Mouse (Mus musculus) spleen, adult 18-20 months (tissue): ENCODE measurements at regions not wholly inside any gene's neighbourhood (a gene's known extent, or its start where the extent isn't known, plus 50 kb on each side); places are given as distances from the start of the nearest gene placed in this dataset.
"Not testable (repeated sequence)": the region's sequence is repeated elsewhere in the genome, so short reads cannot be mapped to it uniquely, and the experiment has no call there.

Source experiments
- DNase-seq, 2 experiments: peaks; one replicate each; pipeline ENCODE4 v3.0.0; 2022; ENCODE audit warnings: mixed read lengths in 2 of 2

GRCm38 (mm10) chr12:20802027-20802426 lies 188.2 kb upstream of the Asap2 start:
- DNase-seq: not testable (repeated sequence)

- not testable (repeated sequence) for DNase-seq
Observed at GRCm38 (mm10) chr12:20805466-20805865, 184.8 kb upstream of the Asap2 start.

GRCm38 (mm10) chr12:20806681-20807080 lies 183.6 kb upstream of the Asap2 start:
- no peak for DNase-seq

DNA sequence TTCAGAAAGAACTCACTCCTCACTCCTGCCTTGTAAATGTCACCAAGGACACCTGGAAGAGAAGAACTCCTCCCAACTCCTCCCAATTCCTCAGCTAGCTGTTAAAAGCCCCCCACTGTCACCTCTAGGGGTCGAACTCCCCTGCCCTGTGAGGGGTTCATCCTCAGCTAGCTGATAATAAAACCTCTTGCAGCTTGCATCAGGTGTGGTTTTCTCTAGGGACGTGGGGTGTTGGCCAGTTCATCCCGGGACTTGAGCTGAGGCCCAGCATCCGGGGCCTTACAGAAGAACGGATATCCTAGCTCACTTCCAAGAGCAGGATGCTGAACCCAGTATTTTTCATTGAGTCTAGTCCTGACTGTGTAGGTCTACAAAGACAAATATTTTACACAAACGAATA lies 176.4 kb upstream of the Asap2 start:
- not testable (repeated sequence) for DNase-seq

DNA sequence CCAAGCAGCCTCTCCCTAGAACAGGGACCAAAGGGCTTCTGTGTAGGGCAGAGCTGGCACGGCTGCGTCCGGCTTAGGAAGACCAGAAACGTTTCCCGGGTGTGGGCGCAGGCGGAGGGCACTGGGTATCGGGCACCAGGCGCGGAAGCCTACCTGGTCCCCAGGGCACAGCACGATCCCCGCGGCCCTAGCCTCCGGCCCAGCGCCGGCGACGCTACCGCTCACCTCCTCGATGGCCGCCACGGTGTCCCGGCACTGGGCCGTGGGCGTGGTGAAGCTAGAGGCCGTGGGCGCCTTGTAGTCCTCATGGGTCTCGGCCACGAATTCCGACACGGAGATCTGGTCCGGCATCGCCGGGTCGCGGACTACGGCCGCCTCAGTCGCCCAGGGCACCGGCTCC lies 175.1 kb upstream of the Asap2 start:
- DNase-seq: not testable (repeated sequence)

GRCm38 (mm10) chr12:20815599-20815998 lies 174.7 kb upstream of the Asap2 start:
- no peak for DNase-seq

DNA sequence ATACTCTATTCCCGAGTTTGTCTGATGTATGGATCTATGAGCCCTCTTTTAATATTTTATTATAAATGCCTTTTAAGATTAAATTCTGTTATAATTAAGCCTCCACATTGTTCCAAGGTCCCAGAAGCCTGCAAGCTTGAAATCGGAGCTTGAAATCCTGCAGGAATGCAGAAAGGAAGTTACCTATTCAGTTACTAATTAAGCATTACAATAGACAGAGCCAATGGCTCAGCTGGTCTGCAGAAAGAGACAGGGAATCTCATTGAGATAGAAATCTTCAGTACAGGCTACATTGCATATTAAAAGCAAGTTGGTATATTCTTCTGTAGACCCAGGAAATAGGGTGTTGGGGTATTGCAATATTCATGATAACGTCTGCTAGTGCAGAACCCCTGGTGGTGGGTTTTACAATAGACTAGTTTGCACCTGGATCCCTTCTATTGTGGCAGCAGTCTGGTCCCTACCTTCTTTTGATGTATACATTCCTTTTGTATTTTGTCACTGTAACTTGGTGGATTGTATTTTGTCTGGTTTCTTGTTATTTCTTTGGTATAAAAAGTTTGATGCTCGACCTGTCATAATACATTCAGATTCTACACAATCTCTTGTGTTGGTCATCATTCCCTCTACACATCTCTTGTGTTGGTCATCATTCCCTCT lies 146.5 kb upstream of the Asap2 start:
- DNase-seq: not testable (repeated sequence)

DNA sequence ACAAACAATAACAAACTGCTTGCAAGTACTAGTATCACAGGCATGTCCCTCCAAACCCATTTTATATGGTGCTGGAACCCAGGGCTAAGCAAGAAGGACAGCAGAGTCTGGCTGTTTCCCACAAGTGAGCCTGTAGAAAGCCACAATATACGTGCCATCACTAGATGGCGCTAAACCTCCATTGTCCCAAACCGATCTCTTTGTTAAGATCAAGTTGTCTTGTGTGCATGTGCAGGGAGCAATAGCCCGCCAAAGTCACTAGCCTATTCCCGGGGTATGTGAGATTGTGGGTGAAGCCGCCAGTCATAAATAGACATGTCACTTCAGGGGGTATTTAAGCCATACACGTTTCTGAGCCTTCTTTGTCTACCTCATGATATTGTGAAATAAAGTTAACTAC lies 145.4 kb upstream of the Asap2 start:
- DNase-seq: peak in 1 of 2 experiments; percentile 5

- DNase-seq: no peak
Observed at GRCm38 (mm10) chr12:20845297-20845696, 145.0 kb upstream of the Asap2 start.

DNA sequence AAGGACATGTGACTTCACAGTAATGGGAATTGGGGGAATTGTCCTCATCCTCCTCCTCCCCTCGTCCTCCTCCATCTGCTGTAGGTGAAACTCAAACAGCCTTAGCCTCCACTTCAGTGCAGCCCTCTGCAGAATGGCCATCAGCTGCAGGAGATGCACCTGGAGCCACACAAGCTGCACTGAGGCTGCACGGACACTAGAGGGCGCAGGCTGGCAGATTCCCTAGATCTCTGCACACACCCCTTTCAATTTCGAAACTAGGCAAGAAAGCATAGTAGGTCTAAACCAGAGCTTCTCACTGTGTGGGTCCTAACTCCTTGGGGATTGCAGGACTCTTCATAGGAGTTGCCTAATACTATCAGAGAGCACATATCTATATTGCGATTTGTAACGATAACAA lies 106.2 kb upstream of the Asap2 start:
- DNase-seq: not testable (repeated sequence)

DNA sequence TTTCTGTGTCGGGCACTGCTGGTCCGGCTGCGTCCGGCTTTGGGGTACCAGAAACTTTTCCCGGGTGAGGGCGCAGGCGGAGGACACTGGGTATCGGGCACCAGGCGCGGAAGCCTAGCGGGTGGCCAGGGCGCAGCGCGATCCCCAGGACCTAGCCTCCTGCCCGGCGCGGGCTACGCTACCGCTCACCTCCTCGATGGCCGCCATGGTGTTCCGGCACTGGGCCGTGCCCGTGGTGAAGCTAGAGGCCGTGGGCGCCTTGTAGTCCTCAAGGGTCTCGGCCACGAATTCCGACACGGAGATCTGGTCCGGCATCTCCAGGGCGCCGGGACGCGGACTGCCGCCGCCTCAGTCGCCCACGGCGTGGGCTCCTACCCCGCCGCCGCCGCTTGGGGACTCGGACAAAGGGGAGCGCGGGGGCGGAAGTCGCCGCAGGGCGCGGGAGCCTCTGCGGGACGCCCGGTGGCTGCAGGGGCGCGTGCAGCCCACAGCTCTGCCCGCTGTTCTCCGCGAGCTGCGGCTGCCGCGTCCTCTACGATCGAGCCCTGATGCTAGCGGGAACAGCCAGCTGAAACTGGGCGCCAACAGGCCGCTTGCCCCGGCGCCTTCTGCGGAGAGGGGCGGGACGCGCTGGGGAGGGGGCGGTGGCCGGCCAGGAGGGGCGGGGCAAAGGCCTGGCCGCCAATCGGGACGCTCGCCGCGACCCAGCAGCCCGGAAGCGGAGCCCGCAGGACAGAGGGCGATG lies 69.4 kb upstream of the Asap2 start:
- DNase-seq: peak; percentile 47 to 59

GRCm38 (mm10) chr12:20921398-20922023 lies 68.7 kb upstream of the Asap2 start:
- peak in 1 of 2 experiments; percentile 42 for DNase-seq

DNA sequence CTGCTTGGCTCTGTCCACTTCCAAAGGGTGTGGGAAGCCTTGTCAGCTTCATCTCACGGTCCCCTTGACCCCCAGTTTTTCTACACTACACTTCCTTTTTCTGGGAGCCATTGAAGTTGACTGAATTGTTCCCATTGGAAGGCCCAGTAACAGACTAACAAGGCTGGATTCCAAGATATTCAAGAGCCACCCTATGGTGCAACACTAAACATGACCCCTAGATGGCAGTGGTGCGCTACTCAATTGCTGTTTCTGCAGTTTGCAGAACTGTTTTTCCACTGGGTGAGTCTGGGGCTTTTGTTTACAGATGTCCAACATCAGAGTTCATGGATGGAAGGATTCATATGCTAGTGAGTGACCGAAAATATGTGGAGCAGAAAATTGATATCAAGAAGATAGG lies 61.3 kb upstream of the Asap2 start:
- DNase-seq: peak; percentile 8 to 56
